Mouse (Mus musculus): ENCODE results near the gene Smpdl3a.

GRCm38 (mm10) chr10:57758999-57759398 is 35.1 kb upstream of the Smpdl3a start:
- TF ChIP-seq CTCF (IDR thresholded peaks at IDR 0.05; ENCODE audit: low read depth) (no peak), EP300 (IDR thresholded peaks at IDR 0.05; ENCODE audit: low read depth) (no peak)
